Mouse (Mus musculus) layer of hippocampus, adult 2 months (tissue): ENCODE data around the gene Pygm. TPM values are rescaled to one million over a fixed set of nuclear protein-coding genes. Genes with fewer than 3 reads are reported as not detected.
A peak's percentile ranks its signal among the peaks of the same experiment; 100 is the strongest.

ENCODE experiments used
- DNase-seq, 2 experiments: peaks; one replicate each; pipeline ENCODE4 v3.0.0; 2022; ENCODE audit warnings: low spot score in 2 of 2
- H3K27ac ChIP-seq: fragments of 200-600 bp; 2 replicates; pipeline ENCODE4 v1.8.1; 2022
- H3K4me3 ChIP-seq: fragments of 200-600 bp; 2 replicates; pipeline ENCODE4 v1.8.1; 2022; ENCODE audit warnings: mild to moderate bottlenecking
- CTCF ChIP-seq: fragments of 200-600 bp; conservative IDR thresholded peaks from 2 replicates; pipeline ENCODE4 v1.8.1; 2022; ENCODE audit warnings: antibody characterized with exemption, mild to moderate bottlenecking, moderate library complexity
- total RNA-seq, 2 experiments: library from RNA; stranded (reverse); gene quantifications; 2 replicates each; pipeline ENCODE4 v1.2.3; 2021

Gene Pygm
- total RNA-seq, 2 experiments from 2014 or later: 13.0 to 18.8 TPM

- no peak for DNase-seq
- H3K4me3 ChIP-seq: no peak overlapping the region
- TF ChIP-seq CTCF: no peak
- H3K27ac ChIP-seq: 0 out of 2 replicates have a peak overlapping the region, but pooled peaks have one; percentile 32
These were observed 13.5 kb downstream of the Pygm start for GRCm38 (mm10) chr19:6397582-6398249.

GRCm38 (mm10) chr19:6398447-6399284, 14.5 kb downstream of the Pygm start:
- H3K27ac ChIP-seq: peak overlapping the region; percentile 74
- peak overlapping the region; percentile 62 for H3K4me3 ChIP-seq
- no peak for TF ChIP-seq CTCF
- no peak for DNase-seq

- TF ChIP-seq CTCF: no peak
- H3K27ac ChIP-seq: peak within 1 kb of the TSS; percentile 74
- DNase-seq: no peak
- peak within 1 kb of the TSS; percentile 62 for H3K4me3 ChIP-seq
These were observed 15.3 kb downstream of the Pygm start, which contains the start of gene Rasgrp2 for GRCm38 (mm10) chr19:6399285-6400095. Gene Rasgrp2, plus strand, starts transcription at chr19:6399340.

- 0 out of 2 replicates have a peak, but pooled peaks have one; percentile 3 for TF ChIP-seq CTCF
- no peak for DNase-seq
- peak overlapping the region; percentile 69 for H3K27ac ChIP-seq
- H3K4me3 ChIP-seq: peak overlapping the region; percentile 62
These were observed 16.2 kb downstream of the Pygm start for GRCm38 (mm10) chr19:6400096-6401086.

- Histone ChIP-seq H3K4me3 (peak overlapping the region; percentile 62), H3K27ac (peak overlapping the region; percentile 47)
- TF ChIP-seq CTCF: peak; percentile 96
- DNase-seq: peak in 1 of 2 experiments; percentile 61
These were observed 17.1 kb downstream of the Pygm start for GRCm38 (mm10) chr19:6401131-6401815.

- H3K27ac ChIP-seq: 0 out of 2 replicates have a peak overlapping the region, but pooled peaks have one; percentile 47
- no peak for TF ChIP-seq CTCF
- H3K4me3 ChIP-seq: peak overlapping the region; percentile 62
- DNase-seq: no peak
These were observed 17.8 kb downstream of the Pygm start for GRCm38 (mm10) chr19:6401951-6402350.

GRCm38 (mm10) chr19:6403869-6404268, 19.7 kb downstream of the Pygm start:
- no peak for TF ChIP-seq CTCF
- H3K27ac ChIP-seq: no peak overlapping the region
- DNase-seq: no peak
- H3K4me3 ChIP-seq: no peak overlapping the region

GRCm38 (mm10) chr19:6405433-6405832, 21.2 kb downstream of the Pygm start:
- no peak overlapping the region for H3K4me3 ChIP-seq
- H3K27ac ChIP-seq: no peak overlapping the region
- TF ChIP-seq CTCF: no peak
- DNase-seq: no peak

GRCm38 (mm10) chr19:6407109-6407508, 22.9 kb downstream of the Pygm start:
- no peak for TF ChIP-seq CTCF
- DNase-seq: no peak
- Histone ChIP-seq H3K4me3 (no peak overlapping the region), H3K27ac (no peak overlapping the region)

- TF ChIP-seq CTCF: no peak
- no peak for DNase-seq
- H3K4me3 ChIP-seq: no peak overlapping the region
- no peak overlapping the region for H3K27ac ChIP-seq
These were observed 23.8 kb downstream of the Pygm start for GRCm38 (mm10) chr19:6407816-6408510.
